Mouse (Mus musculus): Measurements from ENCODE around the gene Frmpd4.

DNA sequence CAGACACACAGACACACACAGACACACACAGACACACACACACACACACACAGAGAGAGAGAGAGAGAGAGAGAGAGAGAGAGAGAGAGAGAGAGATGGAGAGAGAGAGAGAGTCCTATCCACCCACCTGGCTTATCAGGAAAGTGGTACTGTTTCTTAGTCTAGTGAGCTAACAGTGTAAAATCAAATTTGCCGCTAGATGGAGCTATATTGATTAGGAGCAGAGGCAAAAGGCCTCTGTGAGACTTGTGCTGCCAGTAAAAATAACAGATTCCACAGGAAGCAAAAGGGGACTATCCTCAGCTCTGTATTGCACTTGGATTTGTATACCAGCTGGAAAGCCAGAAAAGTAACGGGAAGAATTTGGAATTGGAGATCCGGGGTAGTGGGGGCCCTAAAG, 161.6 kb downstream of the Frmpd4 start:
- no peak for TF ChIP-seq CTCF (IDR thresholded peaks at IDR 0.05; ENCODE audit: extremely low read depth, insufficient read length, insufficient replicate concordance, low read depth, low read length)
- TF ChIP-seq POLR2A (IDR thresholded peaks at IDR 0.05; ENCODE audit: low read depth, low read length): no peak
